Mouse (Mus musculus): Measurements from ENCODE around the gene Creb3l1.

Gene Creb3l1

DNA sequence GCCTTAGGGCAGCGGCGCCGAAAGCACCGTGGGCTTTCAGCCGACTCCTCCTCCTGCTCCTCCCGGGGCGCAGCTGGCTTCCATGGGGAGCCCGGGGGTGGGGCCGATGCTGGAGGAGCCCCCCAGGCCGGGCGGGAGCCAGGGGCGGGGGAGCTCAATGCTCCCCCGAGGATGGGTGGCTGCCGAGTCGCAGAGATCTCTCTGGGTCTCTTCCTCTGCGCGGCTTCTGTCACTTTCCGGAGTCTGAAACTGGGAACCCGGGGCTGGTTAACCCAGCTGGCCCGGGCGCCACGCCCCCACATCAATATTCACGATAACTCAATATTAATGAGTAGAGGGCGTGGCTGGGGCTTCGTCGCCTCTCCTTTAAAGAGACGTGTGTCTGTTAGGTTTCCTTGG is at the start of gene Creb3l1:
Gene Creb3l1, minus strand, starts transcription at position 229 of the 399 bp plus-strand sequence.
- DNase-seq (ENCODE audit: low spot score): peak; percentile 63

- no peak for DNase-seq (ENCODE audit: low spot score)
These were observed 46.8 kb upstream of the Creb3l1 start for GRCm38 (mm10) chr2:92071143-92071542.

DNA sequence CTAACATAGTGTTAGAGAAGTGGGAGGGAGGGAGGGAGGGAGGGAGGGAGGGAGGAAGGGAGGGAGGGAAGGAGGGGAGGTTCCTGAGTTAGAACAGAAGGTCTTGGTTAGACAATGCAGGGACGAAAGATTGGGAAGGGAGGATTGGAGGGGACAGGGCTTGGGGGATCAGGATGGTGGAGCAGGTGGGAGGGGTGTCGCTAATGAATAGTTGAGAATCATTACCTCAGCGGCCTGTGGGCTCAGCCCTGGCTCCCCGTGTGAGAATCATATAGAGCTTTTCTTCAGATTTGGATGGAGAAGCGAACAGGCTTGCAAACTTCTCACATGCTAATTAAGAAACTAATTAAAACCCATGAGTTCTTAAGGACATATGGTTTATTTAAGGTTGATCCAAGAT is 45.3 kb upstream of the Creb3l1 start:
- DNase-seq (ENCODE audit: low spot score): no peak

DNA sequence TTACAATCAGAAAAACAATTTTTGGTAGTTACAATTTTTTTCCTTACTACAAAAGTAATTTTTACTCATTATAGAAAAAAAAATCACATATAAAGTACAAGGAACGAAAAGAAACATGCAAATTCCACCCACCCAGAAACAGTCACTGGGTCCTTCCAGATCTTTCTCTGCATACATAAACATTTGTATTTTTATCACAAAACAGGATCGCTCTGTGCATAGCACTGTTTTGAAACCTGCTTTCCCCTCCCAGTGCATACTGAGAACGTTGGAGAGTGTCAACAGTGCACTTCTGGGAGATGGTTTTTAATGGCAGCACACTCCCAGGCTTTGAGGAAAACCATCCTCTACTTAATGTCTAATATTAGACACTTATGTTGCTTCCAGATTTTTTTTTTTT is 43.3 kb upstream of the Creb3l1 start:
- DNase-seq (ENCODE audit: low spot score): no peak

DNA sequence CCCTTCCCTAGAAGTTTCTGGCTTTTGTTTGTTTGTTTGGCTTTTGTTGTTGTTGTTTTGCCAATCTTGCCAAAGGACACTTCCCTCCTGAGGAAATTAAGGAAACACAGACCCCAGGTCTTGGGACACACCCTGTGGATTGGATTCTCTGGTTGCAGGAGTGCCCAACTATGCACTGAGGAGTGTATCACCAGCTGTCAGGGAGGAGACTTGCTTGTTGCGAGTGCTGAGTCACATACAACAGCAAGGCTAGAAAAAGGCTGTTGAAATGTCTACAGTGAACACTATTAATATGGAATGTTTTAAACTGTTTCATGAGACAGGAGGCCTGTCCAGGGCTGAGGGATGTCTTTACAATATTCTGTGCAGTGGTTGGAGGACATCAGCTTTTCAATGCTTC is 42.6 kb upstream of the Creb3l1 start:
- no peak for DNase-seq (ENCODE audit: low spot score)

- DNase-seq (ENCODE audit: low spot score): no peak
These were observed 41.6 kb upstream of the Creb3l1 start for GRCm38 (mm10) chr2:92065938-92066337.

DNA sequence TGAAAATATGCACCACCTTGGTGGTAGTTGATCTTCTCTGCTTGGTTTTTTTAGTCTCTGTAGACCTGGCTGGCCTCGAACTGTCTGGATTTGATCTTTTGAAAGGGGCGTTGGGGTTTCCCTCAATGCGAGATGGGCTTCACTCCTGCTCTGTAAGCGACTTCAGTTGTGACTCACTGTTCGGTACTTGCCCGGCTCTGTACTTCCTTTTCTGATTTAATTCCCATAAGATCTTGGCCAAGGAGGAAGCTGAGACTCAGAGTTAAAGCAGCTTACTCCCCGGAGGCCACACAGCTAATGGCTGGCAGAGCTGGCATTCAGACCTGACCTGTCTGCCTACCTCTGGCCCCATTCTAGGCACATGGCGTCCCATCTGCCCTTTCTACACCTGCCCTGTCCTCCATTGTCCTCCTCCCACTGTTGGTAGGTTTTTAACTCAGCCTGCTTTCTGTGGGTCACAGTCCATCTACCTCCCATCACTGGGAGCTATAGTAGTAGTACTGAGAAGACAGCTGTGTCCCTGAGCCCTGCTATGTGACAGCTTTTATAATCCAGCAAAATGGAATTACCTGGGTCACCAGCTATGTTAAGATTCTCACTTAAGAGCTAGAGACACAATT is 41.1 kb upstream of the Creb3l1 start:
- DNase-seq (ENCODE audit: low spot score): no peak

- no peak for DNase-seq (ENCODE audit: low spot score)
These were observed 38.8 kb upstream of the Creb3l1 start for GRCm38 (mm10) chr2:92063106-92063505.

- peak; percentile 21 for DNase-seq (ENCODE audit: low spot score)
These were observed 37.0 kb upstream of the Creb3l1 start for GRCm38 (mm10) chr2:92061337-92061736.

DNA sequence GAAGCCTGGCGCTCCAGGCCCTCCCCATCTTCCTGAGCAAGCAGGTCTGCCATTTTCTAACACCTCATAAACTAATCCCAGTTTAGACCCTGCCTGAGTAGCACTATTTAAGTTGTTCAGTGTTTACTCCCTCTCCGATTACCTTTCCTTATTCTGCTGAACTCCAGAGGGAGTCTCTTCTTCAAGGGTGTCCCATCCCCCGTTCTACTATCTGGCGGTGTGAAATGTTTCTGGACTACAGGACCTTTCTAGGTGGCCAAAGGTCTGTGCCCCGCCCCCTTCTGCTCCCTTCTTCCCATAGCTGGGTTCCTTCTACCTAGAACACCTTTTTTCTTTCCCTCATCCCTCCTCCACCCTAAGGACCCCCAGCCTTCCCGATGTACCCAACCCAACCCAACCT is 36.0 kb upstream of the Creb3l1 start:
- DNase-seq (ENCODE audit: low spot score): no peak

GRCm38 (mm10) chr2:92059481-92060220 is 35.3 kb upstream of the Creb3l1 start:
- DNase-seq (ENCODE audit: low spot score): peak; percentile 62

DNA sequence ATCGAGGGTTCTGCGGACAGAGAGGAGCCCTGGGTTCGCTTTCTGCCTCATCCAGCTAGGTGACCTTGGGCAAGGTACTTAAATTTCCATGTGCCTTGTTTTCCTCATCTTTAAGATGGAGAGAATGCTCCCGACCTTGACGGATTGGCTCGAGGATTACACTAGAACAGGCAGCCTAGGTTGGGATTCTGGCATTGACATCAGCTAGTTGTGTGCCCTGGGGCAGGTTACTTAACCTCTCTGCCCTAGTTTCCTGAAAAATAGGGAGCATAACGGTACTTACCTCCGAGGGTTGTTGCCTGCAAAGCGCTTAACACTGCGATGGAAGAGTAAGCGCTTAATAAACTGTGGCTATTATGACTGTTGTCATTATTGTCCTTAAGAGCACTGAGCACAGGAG is 34.6 kb upstream of the Creb3l1 start:
- DNase-seq (ENCODE audit: low spot score): no peak

GRCm38 (mm10) chr2:92058469-92058868 is 34.2 kb upstream of the Creb3l1 start:
- DNase-seq (ENCODE audit: low spot score): peak; percentile 92

DNA sequence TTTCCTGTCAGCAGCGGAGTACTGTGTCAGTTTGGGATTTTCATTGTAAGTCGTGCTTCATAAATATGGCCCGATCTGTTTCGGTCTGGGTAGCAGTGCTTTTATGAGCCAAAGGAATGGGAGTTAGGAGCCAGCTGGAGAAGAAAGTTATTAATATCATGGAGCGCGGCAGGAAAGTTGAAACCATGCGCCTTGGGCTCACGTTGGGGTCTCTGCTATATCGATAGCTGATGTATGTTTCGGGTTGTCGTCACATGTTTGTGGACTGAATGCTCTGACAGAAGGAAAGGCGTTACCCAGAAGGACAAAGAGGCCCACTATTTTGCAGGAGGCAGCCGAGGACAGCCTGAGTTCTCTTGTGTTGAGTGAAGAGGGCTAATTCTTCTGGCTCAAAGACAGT is 32.5 kb upstream of the Creb3l1 start:
- DNase-seq (ENCODE audit: low spot score): no peak

GRCm38 (mm10) chr2:92055831-92056236 is 31.5 kb upstream of the Creb3l1 start:
- peak; percentile 55 for DNase-seq (ENCODE audit: low spot score)

DNA sequence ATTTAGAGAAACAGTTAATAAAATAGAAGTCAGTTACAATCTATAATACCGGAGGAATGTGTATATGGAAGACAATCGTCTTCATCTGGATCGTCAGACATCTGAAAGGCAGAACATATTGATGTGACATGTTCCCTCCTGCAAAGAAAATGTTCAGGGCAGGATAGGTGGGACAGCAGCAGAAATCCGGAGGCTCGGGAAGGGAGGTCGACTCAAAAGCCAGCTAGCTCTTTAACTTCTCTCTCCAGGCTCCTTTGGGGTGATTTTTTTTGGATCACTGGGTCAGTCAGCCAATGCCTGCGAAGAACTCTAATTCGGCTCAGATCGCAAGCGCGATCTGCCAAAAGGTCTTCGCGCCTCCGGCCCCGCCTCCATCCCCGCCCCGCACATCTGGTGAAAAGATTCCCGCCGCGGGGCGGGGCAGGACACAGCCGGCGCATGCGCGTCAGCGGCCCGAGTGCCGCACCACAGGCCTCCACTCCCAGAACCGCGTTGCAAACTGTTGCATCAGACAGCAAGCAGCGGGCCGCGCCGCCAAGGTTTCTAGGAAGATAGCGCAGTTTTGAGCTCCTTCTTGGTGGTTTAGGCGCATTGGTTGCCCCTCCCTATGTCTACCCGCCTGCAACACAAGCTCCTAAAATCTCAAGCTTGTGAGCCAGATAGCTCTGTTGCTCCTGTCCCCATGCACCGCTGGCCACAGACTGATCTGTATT is 31.0 kb upstream of the Creb3l1 start:
- peak; percentile 86 for DNase-seq (ENCODE audit: low spot score)

DNA sequence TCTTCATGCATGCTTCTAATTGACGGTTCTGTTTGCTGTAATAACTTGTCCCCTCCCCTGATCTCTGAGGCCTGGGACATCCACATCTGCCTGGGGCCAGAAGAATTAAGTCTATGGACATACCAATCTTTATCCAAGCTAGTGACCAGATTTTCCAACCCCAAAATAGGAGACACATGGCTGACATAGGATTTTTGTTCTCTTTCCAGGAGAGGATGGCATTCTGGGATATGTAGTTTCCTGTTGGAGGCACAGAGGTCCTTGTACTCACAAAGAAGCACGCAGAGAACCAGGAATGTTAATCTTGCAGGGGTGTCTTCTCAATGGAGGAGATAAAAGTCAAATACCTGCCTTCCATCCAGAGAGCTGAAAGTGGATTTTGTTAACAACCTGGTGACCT is 28.5 kb upstream of the Creb3l1 start:
- DNase-seq (ENCODE audit: low spot score): no peak

DNA sequence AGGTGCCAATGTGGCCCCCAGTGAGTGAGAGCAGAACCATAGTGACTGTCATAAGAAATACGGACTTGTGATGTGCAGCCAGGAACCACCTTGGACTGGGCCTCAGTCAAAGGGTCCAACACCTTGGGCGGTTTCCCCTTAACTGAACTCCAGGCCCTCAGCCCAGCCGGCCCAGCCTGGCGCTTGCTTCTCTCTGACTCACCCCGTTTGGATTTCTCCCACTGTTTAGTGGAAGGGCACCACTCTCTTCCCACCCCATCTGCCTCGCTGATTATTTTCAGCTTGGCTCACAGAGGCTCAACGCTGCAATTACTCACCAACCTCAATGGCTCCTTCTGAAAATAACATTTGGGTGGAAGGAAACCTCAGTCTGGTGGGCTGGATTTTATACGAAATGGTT is 27.9 kb upstream of the Creb3l1 start:
- DNase-seq (ENCODE audit: low spot score): peak; percentile 44

DNA sequence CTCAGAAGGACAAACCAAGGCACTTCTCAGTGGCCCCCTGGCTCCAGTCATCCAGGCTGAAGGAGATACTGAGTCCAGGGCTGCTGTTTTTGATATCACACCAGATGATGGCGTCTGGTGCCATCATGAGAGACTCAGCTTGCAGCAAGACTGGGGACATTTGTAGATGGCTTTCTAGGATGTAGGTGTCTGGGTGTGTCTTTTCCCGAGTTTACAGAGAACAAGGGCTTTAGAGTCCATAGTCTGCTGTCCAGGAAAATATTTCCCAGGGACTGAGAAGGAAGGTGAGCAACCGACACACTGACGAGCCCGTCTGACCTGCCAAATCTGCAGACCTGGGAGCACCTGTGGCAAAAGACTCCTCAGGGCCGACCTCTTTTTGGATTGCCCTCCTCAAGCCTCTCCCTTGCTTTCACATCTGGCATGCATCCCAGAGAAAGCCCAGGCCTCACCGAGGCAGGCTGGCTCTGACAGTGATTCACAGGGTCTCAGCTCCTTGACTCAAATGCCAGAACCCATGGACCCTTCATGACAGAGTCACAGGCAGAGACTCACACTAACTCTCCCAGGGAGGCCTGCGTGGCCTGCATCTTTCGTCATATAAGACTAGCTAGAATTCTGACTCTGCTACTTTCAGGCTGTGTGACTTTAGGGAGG is 23.9 kb upstream of the Creb3l1 start:
- no peak for DNase-seq (ENCODE audit: low spot score)

DNA sequence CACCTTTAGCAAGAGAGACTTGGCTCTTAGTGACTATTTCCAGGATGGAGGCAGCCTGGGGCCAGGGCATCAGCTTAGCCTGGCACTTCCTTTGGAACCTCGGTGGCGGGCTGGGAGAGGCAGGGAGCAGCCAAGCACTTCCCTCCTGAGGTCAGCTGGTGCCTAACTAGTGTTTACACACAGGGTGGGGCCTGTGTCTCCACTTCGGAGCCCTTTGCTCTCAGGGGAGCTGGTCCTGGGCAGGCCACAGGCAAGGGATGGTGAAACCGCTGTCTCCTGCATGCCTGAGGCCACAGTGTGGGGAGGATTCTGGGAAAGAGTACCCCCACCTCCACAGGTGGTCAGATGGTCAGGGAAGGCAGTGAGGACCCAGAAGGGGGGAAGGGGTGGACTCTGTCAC is 23.3 kb upstream of the Creb3l1 start:
- DNase-seq (ENCODE audit: low spot score): no peak

DNA sequence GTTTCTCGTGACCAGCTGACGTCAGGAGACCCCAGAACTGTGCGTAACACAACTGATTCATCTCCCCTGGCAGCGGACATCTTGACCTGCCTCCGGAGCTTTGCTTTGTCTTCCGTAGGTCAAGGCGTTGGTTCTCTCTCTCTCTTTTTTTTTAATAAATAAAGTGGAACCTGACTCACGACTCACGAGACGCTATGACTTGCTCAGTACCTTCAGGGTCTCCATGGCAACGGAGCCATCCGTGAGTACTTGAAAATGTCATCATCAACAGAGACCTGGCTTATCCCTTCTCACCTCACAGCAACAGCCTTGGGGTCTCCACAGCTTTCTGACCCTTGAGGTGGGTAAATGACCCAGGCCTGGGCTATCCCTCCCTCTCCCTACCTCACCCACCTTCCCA is 19.0 kb upstream of the Creb3l1 start:
- no peak for DNase-seq (ENCODE audit: low spot score)

GRCm38 (mm10) chr2:92041538-92041937 is 17.2 kb upstream of the Creb3l1 start:
- DNase-seq (ENCODE audit: low spot score): no peak

GRCm38 (mm10) chr2:92034273-92034672 is 10.0 kb upstream of the Creb3l1 start:
- DNase-seq (ENCODE audit: low spot score): no peak

Data from layer of hippocampus, adult 11-12 months (tissue).